Mouse (Mus musculus) forebrain, embryonic 10.5 days (tissue): Measurements from ENCODE around the gene Tmed5. TPM values are rescaled to one million over a fixed set of nuclear protein-coding genes. Genes with fewer than 3 reads are reported as not detected.
"Not testable (repeated sequence)": the region's sequence is repeated elsewhere in the genome, so short reads cannot be mapped to it uniquely, and the experiment has no call there.

Experiments
- DNase-seq: peaks from one replicate; pipeline ENCODE4 v3.0.0-alpha.2; 2017; ENCODE audit warnings: low spot score; ENCODE audit errors: extremely low spot score
- H3K27ac ChIP-seq: fragments of 300-500 bp; sonication (generic); 2 replicates; pipeline ENCODE4 v1.5.1; 2016; ENCODE audit warnings: mild to moderate bottlenecking
- H3K27me3 ChIP-seq: fragments of 300-500 bp; sonication (generic); 2 replicates; pipeline ENCODE4 v1.6.1; 2016; ENCODE audit warnings: mild to moderate bottlenecking; ENCODE audit not compliant: poor library complexity, severe bottlenecking
- H3K36me3 ChIP-seq: fragments of 300-500 bp; sonication (generic); replicated peaks from 2 replicates; pipeline ENCODE4 v1.6.1; 2016; ENCODE audit warnings: mild to moderate bottlenecking, moderate library complexity
- H3K4me1 ChIP-seq: fragments of 300-500 bp; sonication (generic); 2 replicates; pipeline ENCODE4 v1.6.1; 2016
- H3K4me3 ChIP-seq: fragments of 300-500 bp; sonication (generic); 2 replicates; pipeline ENCODE4 v1.5.1; 2016; ENCODE audit warnings: mild to moderate bottlenecking, moderate library complexity
- H3K9me3 ChIP-seq: fragments of 300-500 bp; sonication (generic); 2 replicates; pipeline ENCODE4 v1.6.1; 2016; ENCODE audit warnings: mild to moderate bottlenecking, moderate library complexity
- WGBS: fragments of 180-500 bp; shearing (Covaris S2); methylation state at CpG from one replicate; pipeline ENCODE4 v1.1.7; 2016; 5-methylcytosine and 5-hydroxymethylcytosine counted together
- polyA plus RNA-seq: library from polyadenylated mRNA; unstranded; fragments of >200 nt; fragmentation: Nextera tagmentation; extraction: Ambion mirVana; gene quantifications from 2 replicates; pipeline ENCODE4 v1.2.1, GENCODE M21; 2016

The Tmed5 gene
- polyA plus RNA-seq = 30.6 and 38.4 TPM in 2 replicates

DNA sequence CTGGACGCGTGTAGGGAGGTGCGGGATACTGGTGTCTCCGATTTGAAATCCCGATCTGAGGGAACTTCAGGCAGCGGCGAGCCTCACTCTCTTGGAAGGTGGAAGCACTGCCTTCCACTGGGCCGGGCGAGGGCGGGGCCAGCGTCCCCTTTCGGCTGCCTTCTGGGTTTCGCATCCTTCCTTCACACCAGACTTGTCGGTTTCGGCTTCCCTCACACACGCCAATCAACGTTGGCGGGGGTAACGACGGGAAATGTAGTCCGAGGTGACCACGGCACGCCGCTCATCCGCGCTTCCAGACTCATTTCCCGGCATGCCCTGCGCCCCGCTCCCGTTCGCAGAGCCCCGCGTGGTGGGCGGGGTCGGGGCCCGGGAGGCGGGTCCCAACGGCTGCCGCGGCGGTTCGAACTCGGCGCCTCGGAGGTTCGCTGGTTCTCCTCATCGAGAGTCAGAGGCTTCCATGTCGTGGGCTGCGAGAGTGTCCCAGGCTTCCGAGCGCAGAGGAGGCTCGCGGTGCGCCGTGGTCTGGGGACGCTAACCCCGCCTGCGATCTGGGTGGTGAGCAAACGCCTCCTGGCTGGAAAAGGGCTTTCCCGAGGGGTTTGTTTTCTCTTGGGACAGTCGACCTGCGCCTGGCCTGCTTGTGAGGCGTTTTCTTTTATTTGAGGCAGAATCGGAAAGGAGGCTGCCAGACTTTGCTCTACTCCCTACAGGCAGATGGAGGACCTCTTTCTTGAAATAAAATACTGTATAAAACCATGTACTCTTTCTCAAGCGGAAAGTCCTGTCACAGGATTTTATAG lies at the start of gene Tmed5, which contains the start of gene Ccdc18:
Gene Tmed5, minus strand, starts transcription at position 180 of the 803 bp plus-strand sequence.
Gene Ccdc18, plus strand, starts transcription at position 435 of the 803 bp plus-strand sequence.
- H3K27ac ChIP-seq = peak within 1 kb of the TSS; percentile 90
- DNase-seq = peak; percentile 97
- WGBS = under 1% methylated on average over 65 of the region's 65 CpGs
- peak within 1 kb of the TSS; percentile 82 for H3K4me3 ChIP-seq
- H3K9me3 ChIP-seq = no peaks in the 10 kb centered on the region
- H3K4me1 ChIP-seq = peaks cover 17% of the 10 kb centered on the region
- H3K27me3 ChIP-seq = no peaks in the 10 kb centered on the region
- peaks cover 20% of the 10 kb centered on the region for H3K36me3 ChIP-seq

DNA sequence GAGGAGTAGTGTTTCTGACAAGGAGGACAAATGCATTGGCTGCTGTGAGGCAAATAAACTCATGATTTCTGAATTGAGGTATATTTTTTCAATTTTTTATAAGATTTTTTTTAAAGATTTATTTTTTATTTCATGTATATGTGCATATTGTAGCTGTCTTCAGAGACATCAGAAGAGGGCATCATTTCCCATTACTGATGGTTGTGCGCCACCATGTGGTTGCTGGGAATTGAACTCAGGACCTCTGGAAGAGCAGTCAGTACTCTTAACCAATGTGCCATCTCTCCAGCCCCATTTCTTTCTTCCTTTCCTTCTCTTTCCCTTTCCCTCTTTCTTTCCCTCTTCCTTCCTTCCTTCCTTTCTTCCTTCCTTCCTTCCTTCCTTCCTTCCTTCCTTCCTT lies 31.3 kb upstream of the Tmed5 start:
- Histone ChIP-seq H3K27ac (no peak overlapping the region), H3K4me1 (no peaks in the 10 kb centered on the region), H3K36me3 (no peaks in the 10 kb centered on the region), H3K4me3 (no peak overlapping the region), H3K27me3 (no peaks in the 10 kb centered on the region), H3K9me3 (no peaks in the 10 kb centered on the region)
- WGBS = 8% methylated on average over 1 of the region's 1 CpGs
- no peak for DNase-seq

DNA sequence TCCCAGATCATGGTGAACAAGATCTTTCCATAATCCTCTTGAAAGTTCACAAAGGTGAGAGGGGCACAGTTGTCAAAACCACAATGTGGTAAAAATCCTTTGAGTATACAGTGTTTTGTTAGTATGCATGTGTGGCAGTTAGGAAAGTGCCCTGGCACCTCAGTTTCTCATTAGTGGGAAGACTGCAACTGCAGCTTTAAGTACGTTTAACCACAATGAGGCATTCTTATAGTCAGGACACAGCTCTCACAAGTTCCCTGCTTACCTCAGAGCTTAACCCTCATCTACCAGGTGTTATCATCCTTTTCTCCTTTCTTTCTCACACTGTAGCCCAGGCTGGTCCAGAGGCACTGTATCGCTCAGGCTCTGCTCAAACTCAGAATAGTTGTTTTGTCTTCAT lies 28.4 kb upstream of the Tmed5 start:
- H3K4me1 ChIP-seq = no peaks in the 10 kb centered on the region
- peaks cover 10% of the 10 kb centered on the region for H3K36me3 ChIP-seq
- no peaks in the 10 kb centered on the region for H3K27me3 ChIP-seq
- DNase-seq = no peak
- WGBS = 91% methylated on average over 2 of the region's 2 CpGs
- H3K27ac ChIP-seq = no peak overlapping the region
- H3K9me3 ChIP-seq = no peaks in the 10 kb centered on the region
- H3K4me3 ChIP-seq = no peak overlapping the region

DNA sequence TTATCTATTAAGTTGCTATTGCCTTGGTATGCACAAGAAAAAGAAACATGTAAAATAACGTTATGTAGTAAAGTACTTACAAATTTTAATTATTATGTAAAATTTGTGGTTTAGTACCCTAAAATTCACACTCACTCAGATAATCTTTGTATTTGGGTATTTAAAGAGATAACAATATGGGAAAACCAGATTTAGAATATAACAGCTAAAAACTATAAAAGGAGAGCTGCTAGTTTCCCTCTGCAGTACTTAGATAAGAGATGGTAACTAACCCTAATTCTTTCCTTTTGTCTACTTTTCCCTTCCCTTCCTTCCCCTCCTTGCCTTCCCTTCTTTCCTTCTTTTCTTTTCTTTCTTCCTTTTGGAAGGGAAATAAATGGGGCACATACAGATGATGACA lies 20.2 kb upstream of the Tmed5 start:
- no peak overlapping the region for H3K4me3 ChIP-seq
- H3K4me1 ChIP-seq = no peaks in the 10 kb centered on the region
- H3K9me3 ChIP-seq = no peaks in the 10 kb centered on the region
- no peaks in the 10 kb centered on the region for H3K27me3 ChIP-seq
- H3K36me3 ChIP-seq = peaks cover 28% of the 10 kb centered on the region
- WGBS = 88% methylated on average over 1 of the region's 1 CpGs
- no peak for DNase-seq
- H3K27ac ChIP-seq = no peak overlapping the region

DNA sequence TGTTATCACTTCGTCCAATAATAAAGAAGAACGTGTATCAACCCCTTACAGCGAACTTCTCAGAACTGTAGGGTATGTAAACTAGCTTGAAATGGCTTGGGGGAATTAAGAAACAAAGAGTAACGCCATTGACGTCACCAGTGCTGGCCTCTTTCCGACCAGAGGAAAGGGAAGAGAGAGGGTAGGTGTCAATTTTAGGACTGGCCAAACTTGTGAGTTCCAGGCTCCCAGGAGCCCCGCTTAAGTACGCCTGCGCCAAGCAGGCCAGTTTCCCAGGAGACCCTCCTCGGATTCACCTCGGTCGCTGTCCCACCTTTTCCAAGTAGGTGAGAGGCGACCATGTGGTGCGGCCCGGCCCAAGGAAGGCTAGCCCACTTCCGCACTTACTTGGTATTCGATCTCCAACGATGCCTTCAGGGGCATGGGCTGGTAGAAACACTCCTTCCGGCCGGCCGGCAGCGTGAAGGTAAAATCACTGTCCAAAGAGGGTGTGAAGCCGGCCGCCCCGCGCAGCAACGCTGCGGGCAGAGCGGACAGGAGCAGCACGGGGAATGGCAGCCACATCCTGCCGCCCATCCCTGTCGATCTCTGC lies 475 bp downstream of the Tmed5 start:
- Histone ChIP-seq H3K4me1 (peaks cover 17% of the 10 kb centered on the region), H3K36me3 (peaks cover 22% of the 10 kb centered on the region), H3K27me3 (no peaks in the 10 kb centered on the region), H3K27ac (peak overlapping the region; percentile 90), H3K9me3 (no peaks in the 10 kb centered on the region), H3K4me3 (peak overlapping the region; percentile 82)
- DNase-seq = no peak
- WGBS = under 1% methylated on average over 32 of the region's 32 CpGs

DNA sequence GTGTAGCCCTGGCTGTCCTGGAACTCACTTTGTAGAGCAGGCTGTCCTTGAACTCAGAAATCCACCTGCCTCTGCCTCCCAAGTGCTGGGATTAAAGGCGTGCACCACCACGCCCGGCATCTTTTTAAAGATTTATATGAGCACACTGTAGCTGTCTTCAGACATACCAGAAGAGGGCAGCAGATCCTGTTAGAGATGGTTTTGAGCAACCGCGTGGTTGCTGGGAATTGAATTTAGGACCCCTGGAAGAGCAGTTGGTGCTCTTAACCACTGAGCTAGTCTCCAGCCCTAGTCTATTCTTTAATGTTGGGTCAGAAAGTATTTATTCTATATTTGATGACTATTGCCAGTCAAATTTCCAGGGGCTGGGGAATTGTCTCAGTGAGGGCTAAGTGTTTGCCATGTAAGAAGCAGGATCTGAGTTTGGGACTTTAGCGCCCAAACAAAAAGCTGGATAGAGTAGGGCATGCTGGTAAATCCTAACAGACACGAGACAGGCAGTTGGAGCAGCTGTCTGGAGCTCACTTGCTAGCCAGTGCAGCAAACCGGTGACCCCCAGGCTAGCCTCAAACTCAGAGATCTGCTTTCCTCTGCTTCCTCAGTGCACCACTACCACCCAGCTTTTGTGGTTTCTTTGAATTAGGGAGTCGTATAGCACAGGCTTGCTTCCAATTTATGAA lies 12.1 kb downstream of the Tmed5 start:
- no peak overlapping the region for H3K27ac ChIP-seq
- no peaks in the 10 kb centered on the region for H3K27me3 ChIP-seq
- no peak overlapping the region for H3K4me3 ChIP-seq
- DNase-seq = no peak
- H3K9me3 ChIP-seq = no peaks in the 10 kb centered on the region
- WGBS = 84% methylated on average over 9 of the region's 9 CpGs
- peaks cover 23% of the 10 kb centered on the region for H3K36me3 ChIP-seq
- H3K4me1 ChIP-seq = no peaks in the 10 kb centered on the region

DNA sequence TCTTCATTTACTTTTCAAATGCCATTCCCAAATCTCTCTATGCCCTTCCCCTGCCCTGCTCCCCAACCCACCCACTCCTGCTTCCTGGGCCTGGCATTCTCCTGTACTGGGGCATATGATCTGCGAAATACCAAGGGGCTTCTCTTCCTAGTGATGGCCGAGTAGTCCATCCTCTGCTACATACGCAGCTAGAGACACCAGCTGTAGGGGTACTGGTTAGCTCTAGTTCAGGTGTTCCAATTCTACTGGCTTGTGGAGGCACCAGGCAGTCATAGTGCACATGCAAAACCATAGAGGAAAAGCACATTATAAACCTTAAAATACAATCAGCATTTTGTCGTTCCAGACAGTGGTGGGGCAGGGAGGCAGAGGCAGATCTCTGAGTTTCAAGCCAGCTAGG lies 14.7 kb downstream of the Tmed5 start:
- Histone ChIP-seq H3K4me1 (no peaks in the 10 kb centered on the region), H3K36me3 (peaks cover 17% of the 10 kb centered on the region), H3K27ac (no peak overlapping the region), H3K27me3 (no peaks in the 10 kb centered on the region), H3K9me3 (no peaks in the 10 kb centered on the region), H3K4me3 (no peak overlapping the region)
- DNase-seq = no peak
- WGBS = 95% methylated on average over 4 of the region's 4 CpGs

DNA sequence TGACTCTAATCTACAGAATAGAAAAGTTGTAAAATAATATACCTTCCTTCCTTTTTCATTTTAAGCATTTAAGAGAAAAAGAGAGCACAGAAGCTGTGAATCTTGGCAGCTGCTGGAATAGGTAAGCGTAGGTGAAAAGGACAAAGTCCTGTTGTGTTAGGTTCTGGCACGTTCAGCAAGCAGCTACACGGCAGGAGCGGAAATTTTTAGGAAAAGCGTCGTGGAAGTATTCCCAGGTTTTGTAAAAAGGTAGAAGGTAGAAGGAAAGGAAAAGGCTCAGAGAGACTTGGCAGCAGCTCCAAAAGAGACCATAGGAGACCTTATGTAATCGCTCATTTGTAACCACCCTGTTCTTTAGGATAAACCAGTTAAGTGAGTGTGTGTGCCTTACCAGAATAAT lies 23.1 kb downstream of the Tmed5 start:
- no peak overlapping the region for H3K4me3 ChIP-seq
- H3K9me3 ChIP-seq = no peaks in the 10 kb centered on the region
- DNase-seq = no peak
- H3K27me3 ChIP-seq = no peaks in the 10 kb centered on the region
- H3K4me1 ChIP-seq = no peaks in the 10 kb centered on the region
- no peak overlapping the region for H3K27ac ChIP-seq
- WGBS = 96% methylated on average over 7 of the region's 7 CpGs
- H3K36me3 ChIP-seq = peaks cover 60% of the 10 kb centered on the region

DNA sequence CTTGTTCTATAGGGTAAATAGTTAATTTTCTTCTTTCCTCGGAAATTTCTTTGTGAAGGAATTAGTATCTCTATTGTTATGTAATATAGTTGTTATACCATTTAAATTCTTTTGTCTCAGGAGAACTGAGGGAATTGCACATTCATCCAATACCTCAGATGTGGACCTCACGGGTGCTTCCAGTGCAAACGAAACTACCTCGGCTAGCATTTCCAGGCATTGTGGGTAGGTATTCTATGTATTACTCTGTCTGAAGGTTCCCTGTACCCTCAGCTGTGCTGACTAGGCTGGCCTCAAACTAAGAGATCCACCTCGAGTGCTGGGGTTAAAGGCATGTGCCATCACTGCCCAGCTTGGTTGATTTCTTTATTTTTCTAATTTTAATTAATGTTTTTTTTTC lies 28.1 kb downstream of the Tmed5 start:
- Histone ChIP-seq H3K4me3 (no peak overlapping the region), H3K4me1 (no peaks in the 10 kb centered on the region), H3K27ac (no peak overlapping the region), H3K27me3 (no peaks in the 10 kb centered on the region), H3K36me3 (peaks cover 97% of the 10 kb centered on the region), H3K9me3 (no peaks in the 10 kb centered on the region)
- DNase-seq = no peak
- 93% methylated on average over 5 of the region's 5 CpGs for WGBS

DNA sequence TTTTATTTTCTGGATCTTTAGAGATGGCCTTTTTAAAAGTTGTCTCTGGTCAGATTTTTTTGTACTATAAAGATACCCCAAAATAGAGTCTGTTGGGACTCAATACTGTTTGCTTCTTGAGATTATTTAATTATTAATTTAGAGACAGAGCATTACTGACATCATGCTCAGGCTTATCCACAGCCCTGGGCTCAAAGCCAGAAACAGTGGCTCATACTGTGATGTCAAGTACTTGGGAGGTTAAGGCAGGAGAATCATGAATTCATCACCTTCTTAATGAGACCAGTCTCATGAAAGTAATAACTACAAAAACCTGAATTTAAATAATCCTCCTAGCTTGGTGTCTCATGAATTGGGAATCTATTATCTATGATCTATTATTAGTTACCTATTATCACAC lies 32.2 kb downstream of the Tmed5 start:
- H3K36me3 ChIP-seq = peaks cover 98% of the 10 kb centered on the region
- no peak overlapping the region for H3K27ac ChIP-seq
- H3K4me3 ChIP-seq = no peak overlapping the region
- H3K9me3 ChIP-seq = no peaks in the 10 kb centered on the region
- no peaks in the 10 kb centered on the region for H3K27me3 ChIP-seq
- H3K4me1 ChIP-seq = no peaks in the 10 kb centered on the region
- DNase-seq = no peak

DNA sequence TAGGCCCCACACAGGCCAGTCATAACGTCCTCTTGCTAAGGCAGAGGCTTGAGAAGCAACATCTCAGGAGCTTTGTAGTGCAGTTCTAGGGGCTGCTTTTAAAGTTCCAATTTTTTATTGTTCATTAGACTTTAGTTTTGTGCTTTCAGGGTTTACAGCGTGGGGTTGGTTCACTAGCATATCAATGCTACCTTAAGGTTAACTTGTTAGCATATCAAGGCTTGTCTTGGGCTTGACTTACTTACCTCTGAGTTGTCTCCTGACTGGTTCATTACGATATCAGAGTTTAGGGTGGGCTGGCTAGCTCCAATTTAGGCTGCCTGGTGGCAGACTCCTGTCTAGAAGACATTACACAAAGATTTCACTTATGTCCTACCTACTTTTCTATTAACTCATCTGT lies 34.7 kb downstream of the Tmed5 start:
- Histone ChIP-seq H3K4me1 (no peaks in the 10 kb centered on the region), H3K9me3 (no peaks in the 10 kb centered on the region), H3K27ac (no peak overlapping the region), H3K27me3 (no peaks in the 10 kb centered on the region), H3K36me3 (peaks cover 95% of the 10 kb centered on the region), H3K4me3 (no peak overlapping the region)
- DNase-seq = no peak
- 89% methylated on average over 3 of the region's 3 CpGs for WGBS

DNA sequence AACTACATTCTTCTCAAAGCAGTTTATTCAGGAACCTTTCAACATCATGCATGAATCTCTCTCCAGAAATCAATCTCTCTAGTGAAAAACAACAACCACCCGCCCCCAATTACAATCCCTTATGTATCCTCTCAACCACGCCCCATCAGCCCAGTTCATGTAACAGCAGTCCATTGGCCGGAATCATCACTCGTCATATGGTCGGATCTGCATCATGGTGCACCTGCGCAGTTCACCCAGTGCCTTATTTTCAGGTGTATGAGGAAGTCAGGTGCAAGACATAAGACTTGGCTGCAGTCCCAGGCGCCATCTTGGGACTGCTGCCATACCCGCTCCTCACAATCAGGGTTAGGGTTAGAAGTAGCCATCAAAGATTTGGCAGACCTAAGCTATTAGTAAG lies 39.7 kb downstream of the Tmed5 start:
- peaks cover 97% of the 10 kb centered on the region for H3K36me3 ChIP-seq
- DNase-seq, H3K27ac ChIP-seq, H3K9me3 ChIP-seq, H3K4me1 ChIP-seq, H3K27me3 ChIP-seq, H3K4me3 ChIP-seq: not testable (repeated sequence)
- WGBS = 95% methylated on average over 8 of the region's 8 CpGs

DNA sequence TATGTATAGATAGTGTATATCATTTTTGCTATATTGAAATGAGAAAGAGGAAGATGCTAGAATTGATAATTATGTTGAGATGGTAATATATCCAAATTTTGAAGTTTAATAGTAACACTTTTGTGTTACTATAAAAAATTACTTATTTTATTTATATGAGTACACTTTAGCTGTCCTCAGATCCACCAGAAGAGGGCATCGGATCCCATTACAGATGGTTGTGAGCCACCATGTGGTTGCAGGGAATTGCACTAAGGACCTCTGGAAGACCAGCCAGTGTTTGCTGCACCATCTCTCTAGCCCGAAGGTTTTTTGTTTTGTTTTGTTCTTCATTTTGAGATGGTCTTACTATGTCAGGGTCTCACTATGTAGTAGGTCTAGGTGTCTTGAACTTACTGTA lies 47.0 kb downstream of the Tmed5 start:
- H3K27me3 ChIP-seq = no peaks in the 10 kb centered on the region
- H3K27ac ChIP-seq = no peak overlapping the region
- H3K36me3 ChIP-seq = peaks cover 96% of the 10 kb centered on the region
- H3K4me1 ChIP-seq = no peaks in the 10 kb centered on the region
- WGBS = 95% methylated on average over 2 of the region's 2 CpGs
- no peak for DNase-seq
- no peaks in the 10 kb centered on the region for H3K9me3 ChIP-seq
- H3K4me3 ChIP-seq = no peak overlapping the region
